Mouse (Mus musculus) lung, adult 2 months (tissue): ENCODE measurements around the gene She.

ENCODE experiments used
- CTCF ChIP-seq: fragments of 200-500 bp; IDR thresholded peaks from 2 replicates; pipeline ENCODE4 v1.5.1; 2011; ENCODE audit warnings: mild to moderate bottlenecking, low read length, control low read depth; ENCODE audit not compliant: insufficient read depth
- POLR2A ChIP-seq: fragments of 200-500 bp; IDR thresholded peaks from 2 replicates; pipeline ENCODE4 v1.6.1; 2011; ENCODE audit warnings: low read depth, mild to moderate bottlenecking, control low read depth, low read length, borderline replicate concordance; ENCODE audit errors: extremely low read depth

DNA sequence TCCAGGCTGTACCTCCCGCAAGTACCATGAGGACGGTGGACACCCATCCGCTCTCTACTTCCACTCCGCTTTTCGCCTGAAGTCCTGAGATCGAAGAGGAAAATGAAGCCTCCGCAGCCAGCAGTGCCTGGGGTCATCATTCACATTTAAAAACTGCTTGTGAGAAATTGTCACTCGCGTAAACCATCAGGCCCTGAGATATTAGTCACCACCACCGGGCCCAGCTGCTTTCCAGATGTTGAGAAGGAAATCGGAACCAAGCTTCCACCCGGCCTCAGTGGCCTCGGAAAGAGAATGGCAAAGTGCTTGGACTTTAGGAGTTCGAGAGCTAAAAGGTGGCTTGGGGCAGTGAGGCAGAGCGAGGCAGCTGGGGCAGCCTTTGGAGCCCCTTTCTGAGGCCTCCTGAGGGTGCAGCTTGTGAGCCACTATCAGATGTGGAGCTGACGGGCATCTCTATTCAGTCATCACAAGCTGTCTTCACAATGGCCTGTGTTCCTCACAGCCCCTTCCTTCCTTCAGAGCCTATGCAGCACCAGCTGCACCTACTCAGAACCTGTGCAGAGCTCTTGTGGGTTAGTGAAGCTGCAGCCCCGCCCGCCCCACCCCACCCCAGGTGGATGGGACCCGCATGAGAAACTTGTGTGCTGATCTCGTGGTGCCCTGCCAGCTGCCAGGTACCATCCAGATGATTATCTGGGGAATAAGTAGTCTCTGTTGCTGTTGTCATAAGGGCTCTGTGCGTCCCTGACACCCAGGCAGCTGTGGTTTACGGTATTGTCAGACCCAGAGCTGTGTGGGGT is 39.5 kb downstream of the She start:
- TF ChIP-seq POLR2A (no peak), CTCF (no peak)
